Mouse (Mus musculus): ENCODE data around the gene Tma7. TPM values are rescaled to one million over a fixed set of nuclear protein-coding genes. Genes with fewer than 3 reads are reported as not detected.

The Tma7 gene
- polyA plus RNA-seq, 2 experiments: 92.4 to 504 TPM

- Histone ChIP-seq H3K27ac (no peak overlapping the region), H3K36me3 (replicated peaks; ENCODE audit: control insufficient read depth, insufficient read depth, low read depth) (no peaks in the 10 kb centered on the region), H3K4me1 (replicated peaks; ENCODE audit: control insufficient read depth in 2 of 2, insufficient read depth in 2 of 2, low read length in 1 of 2) (no peaks in the 10 kb centered on the region), H3K9ac (replicated peaks) (no peak overlapping the region), H3K4me3 (ENCODE audit: insufficient read depth in 1 of 2, low read depth in 2 of 2, low read length in 2 of 2) (no peak overlapping the region), H3K27me3 (ENCODE audit: control insufficient read depth, insufficient read depth, low read length) (no peaks in the 10 kb centered on the region), H3K4me2 (ENCODE audit: low read depth) (no peak overlapping the region), H3K9me3 (ENCODE audit: control insufficient read depth, low read length) (no peaks in the 10 kb centered on the region)
- TF ChIP-seq CTCF (IDR thresholded peaks at IDR 0.05; ENCODE audit: low read depth) (no peak), EP300 (IDR thresholded peaks at IDR 0.05; ENCODE audit: low read depth) (no peak)
- ATAC-seq (ENCODE audit: insufficient read depth) (no peak), DNase-seq (ENCODE audit: low read depth in 3 of 3, low spot score in 3 of 3) (no peak)
- 71% methylated on average over 9 of the region's 9 CpGs for WGBS (ENCODE audit: insufficient replicate concordance)
These were observed 37.2 kb upstream of the Tma7 start for GRCm38 (mm10) chr9:109119571-109119970.

DNA sequence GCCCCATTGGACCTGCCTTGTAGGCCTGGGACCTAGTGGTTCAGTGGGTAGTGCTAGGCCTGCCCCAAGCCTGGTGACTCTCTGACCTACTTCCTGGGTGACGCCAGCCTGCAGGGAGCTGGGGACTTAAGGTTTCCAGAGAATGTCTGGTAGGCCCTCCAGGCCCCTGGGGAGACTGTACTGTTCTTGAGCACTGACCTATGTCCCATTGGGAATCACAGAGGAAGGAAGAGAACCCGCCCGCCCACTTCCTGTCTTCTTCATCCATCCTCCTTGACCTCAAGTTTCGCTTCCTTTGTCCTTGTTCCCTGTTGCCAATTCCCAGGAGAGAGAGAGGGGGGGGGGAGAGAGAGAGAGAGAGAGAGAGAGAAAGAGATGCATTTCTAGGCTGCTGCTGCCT is 35.7 kb upstream of the Tma7 start:
- H3K27ac ChIP-seq: no peak overlapping the region
- H3K27me3 ChIP-seq (ENCODE audit: control insufficient read depth, insufficient read depth, low read length): no peaks in the 10 kb centered on the region
- TF ChIP-seq CTCF (IDR thresholded peaks at IDR 0.05; ENCODE audit: low read depth) (no peak), EP300 (IDR thresholded peaks at IDR 0.05; ENCODE audit: low read depth) (no peak)
- DNase-seq (ENCODE audit: low read depth in 3 of 3, low spot score in 3 of 3): no peak
- no peak overlapping the region for H3K4me3 ChIP-seq (ENCODE audit: insufficient read depth in 1 of 2, low read depth in 2 of 2, low read length in 2 of 2)
- H3K36me3 ChIP-seq (replicated peaks; ENCODE audit: control insufficient read depth, insufficient read depth, low read depth): no peaks in the 10 kb centered on the region
- H3K9ac ChIP-seq (replicated peaks): no peak overlapping the region
- no peak for ATAC-seq (ENCODE audit: insufficient read depth)
- WGBS (ENCODE audit: insufficient replicate concordance): 45% methylated on average over 4 of the region's 4 CpGs
- no peaks in the 10 kb centered on the region for H3K4me1 ChIP-seq (replicated peaks; ENCODE audit: control insufficient read depth in 2 of 2, insufficient read depth in 2 of 2, low read length in 1 of 2)
- no peak overlapping the region for H3K4me2 ChIP-seq (ENCODE audit: low read depth)
- no peaks in the 10 kb centered on the region for H3K9me3 ChIP-seq (ENCODE audit: control insufficient read depth, low read length)

GRCm38 (mm10) chr9:109116205-109116604 is 33.8 kb upstream of the Tma7 start:
- H3K4me1 ChIP-seq (replicated peaks; ENCODE audit: control insufficient read depth in 2 of 2, insufficient read depth in 2 of 2, low read length in 1 of 2): no peaks in the 10 kb centered on the region
- no peak for DNase-seq (ENCODE audit: low read depth in 3 of 3, low spot score in 3 of 3)

DNA sequence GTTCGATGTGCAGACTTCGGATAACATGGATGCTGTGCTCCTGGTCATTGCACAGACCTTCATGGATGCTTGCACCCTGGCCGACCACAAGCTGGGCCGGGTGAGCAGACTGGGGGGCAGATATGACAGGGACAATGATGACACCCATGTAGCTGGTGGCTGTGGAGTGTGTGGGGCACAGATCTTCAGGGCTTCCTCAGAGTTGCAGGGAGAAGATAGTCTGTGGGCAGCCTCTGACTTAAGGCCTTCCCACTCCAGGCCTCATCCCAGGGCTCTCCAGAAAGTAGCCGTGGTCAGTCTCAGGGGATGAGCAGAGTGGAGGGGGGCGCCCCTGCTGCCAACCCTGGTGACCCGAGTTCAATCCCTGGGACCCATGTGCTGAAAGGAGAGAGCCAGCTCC is 32.5 kb upstream of the Tma7 start:
- Histone ChIP-seq H3K9me3 (ENCODE audit: control insufficient read depth, low read length) (no peaks in the 10 kb centered on the region), H3K9ac (replicated peaks) (no peak overlapping the region), H3K4me2 (ENCODE audit: low read depth) (no peak overlapping the region), H3K27me3 (ENCODE audit: control insufficient read depth, insufficient read depth, low read length) (no peaks in the 10 kb centered on the region), H3K27ac (no peak overlapping the region), H3K36me3 (replicated peaks; ENCODE audit: control insufficient read depth, insufficient read depth, low read depth) (no peaks in the 10 kb centered on the region; the same call in 1 of the 2 replicates), H3K4me3 (ENCODE audit: insufficient read depth in 1 of 2, low read depth in 2 of 2, low read length in 2 of 2) (no peak overlapping the region), H3K4me1 (replicated peaks; ENCODE audit: control insufficient read depth in 2 of 2, insufficient read depth in 2 of 2, low read length in 1 of 2) (no peaks in the 10 kb centered on the region)
- DNase-seq (ENCODE audit: low read depth in 3 of 3, low spot score in 3 of 3) (no peak), ATAC-seq (ENCODE audit: insufficient read depth) (no peak)
- TF ChIP-seq CTCF (IDR thresholded peaks at IDR 0.05; ENCODE audit: low read depth): no peak
- TF ChIP-seq EP300 (IDR thresholded peaks at IDR 0.05; ENCODE audit: low read depth): no peak
- WGBS (ENCODE audit: insufficient replicate concordance): 60% methylated on average over 7 of the region's 7 CpGs

More at GRCm38 (mm10) chr9:109116205-109116604, 33.8 kb upstream of the Tma7 start:
- H3K9me3 ChIP-seq (ENCODE audit: control insufficient read depth, low read length): no peaks in the 10 kb centered on the region
- H3K4me3 ChIP-seq (ENCODE audit: insufficient read depth in 1 of 2, low read depth in 2 of 2, low read length in 2 of 2): no peak overlapping the region
- no peak overlapping the region for H3K4me2 ChIP-seq (ENCODE audit: low read depth)
- ATAC-seq (ENCODE audit: insufficient read depth): no peak
- no peaks in the 10 kb centered on the region; the same call in 1 of the 2 replicates for H3K36me3 ChIP-seq (replicated peaks; ENCODE audit: control insufficient read depth, insufficient read depth, low read depth)
- no peak overlapping the region for H3K9ac ChIP-seq (replicated peaks)
- no peak overlapping the region for H3K27ac ChIP-seq
- WGBS (ENCODE audit: insufficient replicate concordance): 73% methylated on average over 10 of the region's 10 CpGs
- no peaks in the 10 kb centered on the region for H3K27me3 ChIP-seq (ENCODE audit: control insufficient read depth, insufficient read depth, low read length)
- no peak for TF ChIP-seq EP300 (IDR thresholded peaks at IDR 0.05; ENCODE audit: low read depth)
- no peak for TF ChIP-seq CTCF (IDR thresholded peaks at IDR 0.05; ENCODE audit: low read depth)

- 73% methylated on average over 11 of the region's 11 CpGs for WGBS (ENCODE audit: insufficient replicate concordance)
- Histone ChIP-seq H3K4me1 (replicated peaks; ENCODE audit: control insufficient read depth in 2 of 2, insufficient read depth in 2 of 2, low read length in 1 of 2) (no peaks in the 10 kb centered on the region), H3K36me3 (replicated peaks; ENCODE audit: control insufficient read depth, insufficient read depth, low read depth) (no peaks in the 10 kb centered on the region; the same call in 1 of the 2 replicates), H3K27me3 (ENCODE audit: control insufficient read depth, insufficient read depth, low read length) (no peaks in the 10 kb centered on the region), H3K4me3 (ENCODE audit: insufficient read depth in 1 of 2, low read depth in 2 of 2, low read length in 2 of 2) (no peak overlapping the region), H3K9me3 (ENCODE audit: control insufficient read depth, low read length) (no peaks in the 10 kb centered on the region), H3K4me2 (ENCODE audit: low read depth) (no peak overlapping the region), H3K27ac (no peak overlapping the region), H3K9ac (replicated peaks) (no peak overlapping the region)
- ATAC-seq (ENCODE audit: insufficient read depth) (no peak), DNase-seq (ENCODE audit: low read depth in 3 of 3, low spot score in 3 of 3) (no peak)
- TF ChIP-seq CTCF (IDR thresholded peaks at IDR 0.05; ENCODE audit: low read depth): no peak
- no peak for TF ChIP-seq EP300 (IDR thresholded peaks at IDR 0.05; ENCODE audit: low read depth)
These were observed 31.9 kb upstream of the Tma7 start for GRCm38 (mm10) chr9:109114276-109114675.

Data from liver, embryonic 14.5 days (tissue).